Comparison of ENCODE assay signal across 8 mouse cellular contexts in genomic region chr12:24709409-24709808, GRCm38 (mm10). TPM values are rescaled to one million over a fixed set of nuclear protein-coding genes. Genes with fewer than 3 reads are reported as not detected.
DNase-seq lines count a peak whose midpoint lies in the region; ATAC-seq and TF ChIP-seq lines count a peak whose summit lies in the region.

No protein-coding gene starts in this region.

- WGBS in heart, embryonic 11.5 days (ENCODE audit: insufficient replicate concordance) = 26% methylated on average over 6 of the region's 6 CpGs
- WGBS in forebrain, embryonic 11.5 days = 30% methylated on average over 6 of the region's 6 CpGs
- 12% methylated on average over 6 of the region's 6 CpGs for WGBS in liver, embryonic 16.5 days (ENCODE audit: insufficient replicate concordance)
- 51% methylated on average over 6 of the region's 6 CpGs for WGBS in heart, adult 2 months

- TF ChIP-seq POLR2A in heart, adult 2 months (IDR thresholded peaks at IDR 0.05; ENCODE audit: insufficient read depth, low read depth, low read length) = no peak

- ATAC-seq in heart, embryonic 11.5 days (replicated peaks; ENCODE audit: insufficient number of reproducible peaks, low FRiP score, low TSS enrichment) = no peak
- ATAC-seq in CD4-positive, CD25-positive, alpha-beta regulatory T cell, adult 4 months = peak; percentile 14
- ATAC-seq in forebrain, embryonic 11.5 days (replicated peaks; ENCODE audit: low FRiP score) = no peak
- no peak for ATAC-seq in liver, embryonic 16.5 days (ENCODE audit: low read depth)

- H3K4me3 ChIP-seq in heart, embryonic 11.5 days (ENCODE audit: low read depth, low read length) = peak overlapping the region; percentile 84
- peak overlapping the region; percentile 91 for H3K4me3 ChIP-seq in forebrain, embryonic 11.5 days (ENCODE audit: low read depth, low read length)
- peak overlapping the region; percentile 97 for H3K4me3 ChIP-seq in liver, embryonic 16.5 days (ENCODE audit: low read depth, low read length)
- H3K4me3 ChIP-seq in heart, adult 2 months = no peak overlapping the region

- H3K4me1 ChIP-seq in heart, embryonic 11.5 days (ENCODE audit: control insufficient read depth, insufficient read depth, low read length) = peaks cover 18% of the 10 kb centered on the region
- peaks cover 15% of the 10 kb centered on the region for H3K4me1 ChIP-seq in forebrain, embryonic 11.5 days (replicated peaks; ENCODE audit: control insufficient read depth, insufficient read depth, low read length)
- peaks cover 56% of the 10 kb centered on the region for H3K4me1 ChIP-seq in liver, embryonic 16.5 days (ENCODE audit: control insufficient read depth, low read depth, low read length)
- H3K4me1 ChIP-seq in heart, adult 2 months (ENCODE audit: control insufficient read depth, insufficient read depth, low read length) = peaks cover 7% of the 10 kb centered on the region

- TF ChIP-seq CTCF in heart, adult 2 months (IDR thresholded peaks at IDR 0.05) = no peak

- intact Hi-C loops in heart, postnatal 14 days (cut with DNase I) = no loop called here
- intact Hi-C loops in heart, adult 2 months (cut with DNase I) = loop anchor here (2.0 kb wide), 1 partner anchor 121 kb away; the partner anchor contains the start of gene Mboat2

- H3K27ac ChIP-seq in heart, embryonic 11.5 days (ENCODE audit: low read depth, low read length) = peak overlapping the region; percentile 51; the same call in 1 of the 2 replicates
- H3K27ac ChIP-seq in forebrain, embryonic 11.5 days (ENCODE audit: low read depth, low read length) = peak overlapping the region; percentile 86; the same call in 1 of the 2 replicates
- H3K27ac ChIP-seq in liver, embryonic 16.5 days (ENCODE audit: low read length) = peak overlapping the region; percentile 86
- H3K27ac ChIP-seq in heart, adult 2 months = no peak overlapping the region

- no peaks in the 10 kb centered on the region for H3K9me3 ChIP-seq in heart, embryonic 11.5 days (replicated peaks; ENCODE audit: control insufficient read depth, low read length)
- H3K9me3 ChIP-seq in forebrain, embryonic 11.5 days (ENCODE audit: control insufficient read depth, low read length) = no peaks in the 10 kb centered on the region
- H3K9me3 ChIP-seq in liver, embryonic 16.5 days (replicated peaks; ENCODE audit: control insufficient read depth, low read length) = no peaks in the 10 kb centered on the region

- peak overlapping the region; percentile 67 for H3K4me2 ChIP-seq in heart, embryonic 11.5 days
- peak overlapping the region; percentile 45 for H3K4me2 ChIP-seq in forebrain, embryonic 11.5 days (ENCODE audit: low read depth, low read length, severe bottlenecking)
- peak overlapping the region; percentile 56 for H3K4me2 ChIP-seq in liver, embryonic 16.5 days (ENCODE audit: low read depth, low read length)

- H3K79me2 ChIP-seq in heart, adult 2 months (replicated peaks; ENCODE audit: control insufficient read depth, insufficient read depth, low read length) = no peaks in the 10 kb centered on the region

- H3K9ac ChIP-seq in heart, embryonic 11.5 days (ENCODE audit: low read depth, low read length) = peak overlapping the region; percentile 84
- peak overlapping the region; percentile 98 for H3K9ac ChIP-seq in forebrain, embryonic 11.5 days (ENCODE audit: low read length)
- H3K9ac ChIP-seq in liver, embryonic 16.5 days (ENCODE audit: low read depth, low read length) = peak overlapping the region; percentile 95
- H3K9ac ChIP-seq in heart, adult 2 months (ENCODE audit: low read depth, low read length) = no peak overlapping the region

- TF ChIP-seq EP300 in heart, adult 2 months (IDR thresholded peaks at IDR 0.05; ENCODE audit: insufficient read depth, low read depth, low read length) = no peak

- DNase-seq in heart, postnatal 14 days = no peak
- DNase-seq in forebrain, embryonic 11.5 days (ENCODE audit: low spot score) = no peak
- peak; percentile 47 for DNase-seq in thymus, postnatal 0 days (ENCODE audit: low spot score)
- no peak for DNase-seq in layer of hippocampus, adult 8-10 months (ENCODE audit: low spot score in 2 of 2)
- no peak for DNase-seq in heart, adult 2 months

- H3K27me3 ChIP-seq in heart, embryonic 11.5 days (ENCODE audit: control insufficient read depth, insufficient read depth, low read length) = no peaks in the 10 kb centered on the region
- no peaks in the 10 kb centered on the region for H3K27me3 ChIP-seq in forebrain, embryonic 11.5 days (ENCODE audit: control insufficient read depth, insufficient read depth, low read length)
- no peaks in the 10 kb centered on the region for H3K27me3 ChIP-seq in liver, embryonic 16.5 days (ENCODE audit: control insufficient read depth, insufficient read depth, low read depth, low read length)
- H3K27me3 ChIP-seq in heart, adult 2 months (ENCODE audit: control insufficient read depth, insufficient read depth, low read length) = no peaks in the 10 kb centered on the region

- H3K36me3 ChIP-seq in heart, embryonic 11.5 days (ENCODE audit: control insufficient read depth, insufficient read depth, low read length) = peaks cover 10% of the 10 kb centered on the region
- peaks cover 10% of the 10 kb centered on the region; the same call in 1 of the 2 replicates for H3K36me3 ChIP-seq in forebrain, embryonic 11.5 days (ENCODE audit: control insufficient read depth, insufficient read depth, low read length)
- peaks cover 46% of the 10 kb centered on the region for H3K36me3 ChIP-seq in liver, embryonic 16.5 days (ENCODE audit: control insufficient read depth, insufficient read depth)
- H3K36me3 ChIP-seq in heart, adult 2 months (ENCODE audit: control insufficient read depth, insufficient read depth, low read length) = no peaks in the 10 kb centered on the region; the same call in 1 of the 2 replicates

RNA-seq across cellular contexts. Expression of gene Rrm2, which starts 1.4 kb away (rescaled TPM):
- polyA plus RNA-seq in heart, embryonic 11.5 days (2014; fragmentation: Nextera tagmentation; extraction: Ambion mirVana) = 211 and 229 TPM in 2 replicates
- 10 to 100 TPM in 1 of 2 experiments, 1 to 10 TPM in 1; 9.2 to 20.7 TPM for total RNA-seq in heart, postnatal 14 days (2021)
- 10 to 100 TPM; 49.7 to 81.3 TPM for polyA plus RNA-seq in CD4-positive, CD25-positive, alpha-beta regulatory T cell, adult 4 months (2017; shearing (Covaris generic))
- 635 and 669 TPM in 2 replicates for polyA plus RNA-seq in forebrain, embryonic 11.5 days (2014; fragmentation: Nextera tagmentation; extraction: Ambion mirVana)
- polyA plus RNA-seq in liver, embryonic 16.5 days (2015; fragmentation: Nextera tagmentation; extraction: Ambion mirVana) = 418 and 451 TPM in 2 replicates
- polyA plus RNA-seq in thymus, postnatal 0 days (2015; fragmentation: Nextera tagmentation; extraction: Ambion mirVana) = 465 and 485 TPM in 2 replicates
- 1 to 10 TPM; 1.3 to 2.2 (median 1.4) TPM for total RNA-seq in layer of hippocampus, adult 8-10 months (2022)
- total RNA-seq in heart, adult 2 months (2021) = 1 to 10 TPM; 1.8 to 2.1 TPM
- polyA plus RNA-seq in heart, adult 2 months (2012; rRNA removed) = 0.82 and 1.7 TPM in 2 replicates

RNA-seq across cellular contexts. Expression of gene Cys1, which starts 27.8 kb away (rescaled TPM):
- polyA plus RNA-seq in heart, embryonic 11.5 days (2014; fragmentation: Nextera tagmentation; extraction: Ambion mirVana) = 0.66 TPM in 2 replicates
- 1 to 10 TPM; 5.5 to 6.0 TPM for total RNA-seq in heart, postnatal 14 days (2021)
- polyA plus RNA-seq in CD4-positive, CD25-positive, alpha-beta regulatory T cell, adult 4 months (2017; shearing (Covaris generic)) = not detected
- polyA plus RNA-seq in forebrain, embryonic 11.5 days (2014; fragmentation: Nextera tagmentation; extraction: Ambion mirVana) = 0.76 and 0.85 TPM in 2 replicates
- 0.37 and 0.67 TPM in 2 replicates for polyA plus RNA-seq in liver, embryonic 16.5 days (2015; fragmentation: Nextera tagmentation; extraction: Ambion mirVana)
- polyA plus RNA-seq in thymus, postnatal 0 days (2015; fragmentation: Nextera tagmentation; extraction: Ambion mirVana) = 0.89 and 0.95 TPM in 2 replicates
- 10 to 100 TPM; 13.5 to 35.1 (median 25.8) TPM for total RNA-seq in layer of hippocampus, adult 8-10 months (2022)
- 1 to 10 TPM; 3.3 to 4.0 TPM for total RNA-seq in heart, adult 2 months (2021)
- polyA plus RNA-seq in heart, adult 2 months (2012; rRNA removed) = 5.6 and 7.4 TPM in 2 replicates

RNA-seq across cellular contexts. Expression of gene Klf11, which starts 58.3 kb away (rescaled TPM):
- 12.2 and 15.3 TPM in 2 replicates for polyA plus RNA-seq in heart, embryonic 11.5 days (2014; fragmentation: Nextera tagmentation; extraction: Ambion mirVana)
- total RNA-seq in heart, postnatal 14 days (2021) = 10 to 100 TPM; 17.5 to 19.5 TPM
- polyA plus RNA-seq in CD4-positive, CD25-positive, alpha-beta regulatory T cell, adult 4 months (2017; shearing (Covaris generic)) = 1 to 10 TPM; 2.2 to 3.1 TPM
- 13.1 and 13.5 TPM in 2 replicates for polyA plus RNA-seq in forebrain, embryonic 11.5 days (2014; fragmentation: Nextera tagmentation; extraction: Ambion mirVana)
- polyA plus RNA-seq in liver, embryonic 16.5 days (2015; fragmentation: Nextera tagmentation; extraction: Ambion mirVana) = 9.3 and 9.7 TPM in 2 replicates
- 2.8 and 5.2 TPM in 2 replicates for polyA plus RNA-seq in thymus, postnatal 0 days (2015; fragmentation: Nextera tagmentation; extraction: Ambion mirVana)
- total RNA-seq in layer of hippocampus, adult 8-10 months (2022) = 1 to 10 TPM; 4.5 to 5.6 (median 5.2) TPM
- total RNA-seq in heart, adult 2 months (2021) = 10 to 100 TPM in 1 of 2 experiments, 1 to 10 TPM in 1; 7.8 to 13.5 TPM
- 8.8 and 15.1 TPM in 2 replicates for polyA plus RNA-seq in heart, adult 2 months (2012; rRNA removed)

Comparison
In these comparisons a context has a peak if more than half of its experiments do, and no peak if none do; other contexts are left out.
1. RNA of gene Rrm2, which starts 1.4 kb away (polyA plus RNA-seq): 635 to 669 TPM in forebrain, embryonic 11.5 days, 465 to 485 TPM in thymus, postnatal 0 days, 418 to 451 TPM in liver, embryonic 16.5 days, 211 to 229 TPM in heart, embryonic 11.5 days and 49.7 to 81.3 TPM in CD4-positive, CD25-positive, alpha-beta regulatory T cell, adult 4 months; 0.82 to 1.7 TPM in heart, adult 2 months; every median in the first group is over 10 times any median in the second.
2. Peak in every context shown above with its lines, with median percentiles within 50 percentile points of each other: H3K4me2 ChIP-seq.